Mouse (Mus musculus) limb, embryonic 14.5 days (tissue): ENCODE results near the gene Cul9. TPM values are rescaled to one million over a fixed set of nuclear protein-coding genes. Genes with fewer than 3 reads are reported as not detected.

Source experiments
- ATAC-seq: fragments of 200-750 bp; cut with Nextera tagmentation; 2 replicates; pipeline ENCODE4 v1.8.0; 2017; ENCODE audit warnings: low read depth, moderate number of reproducible peaks, moderate TSS enrichment; ENCODE audit not compliant: low FRiP score
- DNase-seq: peaks from one replicate; pipeline ENCODE4 v3.0.0-alpha.2; 2015; ENCODE audit warnings: low spot score
- H3K27ac ChIP-seq: fragments of 300-500 bp; sonication (generic); replicated peaks from 2 replicates; pipeline ENCODE4 v1.5.1; 2014; ENCODE audit warnings: low read depth, mild to moderate bottlenecking, low read length, moderate library complexity, mixed read lengths
- H3K27me3 ChIP-seq: fragments of 300-500 bp; sonication (generic); 2 replicates; pipeline ENCODE4 v1.6.1; 2014; ENCODE audit warnings: low read length, mixed read lengths; ENCODE audit not compliant: control insufficient read depth, insufficient read depth
- H3K36me3 ChIP-seq: fragments of 300-500 bp; sonication (generic); 2 replicates; pipeline ENCODE4 v1.6.1; 2014; ENCODE audit warnings: mild to moderate bottlenecking, low read length, moderate library complexity, mixed read lengths; ENCODE audit not compliant: control insufficient read depth, insufficient read depth
- H3K4me1 ChIP-seq: fragments of 300-500 bp; sonication (generic); 2 replicates; pipeline ENCODE4 v1.6.1; 2014; ENCODE audit warnings: antibody characterized with exemption, low read length, mixed read lengths; ENCODE audit not compliant: control insufficient read depth, insufficient read depth
- H3K4me2 ChIP-seq: fragments of 300-500 bp; sonication (generic); replicated peaks from 2 replicates; pipeline ENCODE4 v1.6.1; 2014; ENCODE audit warnings: low read depth, mild to moderate bottlenecking, low read length, moderate library complexity; ENCODE audit not compliant: severe bottlenecking
- H3K4me3 ChIP-seq: fragments of 300-500 bp; sonication (generic); replicated peaks from 2 replicates; pipeline ENCODE4 v1.5.1; 2014; ENCODE audit warnings: low read length
- H3K9ac ChIP-seq: fragments of 300-500 bp; sonication (generic); 2 replicates; pipeline ENCODE4 v1.6.1; 2014; ENCODE audit warnings: mild to moderate bottlenecking, low read depth, low read length, moderate library complexity; ENCODE audit not compliant: severe bottlenecking
- H3K9me3 ChIP-seq: fragments of 300-500 bp; sonication (generic); 2 replicates; pipeline ENCODE4 v1.6.1; 2016; ENCODE audit warnings: low read length; ENCODE audit not compliant: control insufficient read depth
- POLR2A ChIP-seq: fragments of 200-500 bp; IDR thresholded peaks from 2 replicates; pipeline ENCODE4 v1.8.0; 2012; ENCODE audit warnings: inconsistent platforms, mild to moderate bottlenecking, moderate library complexity, borderline replicate concordance; ENCODE audit not compliant: insufficient read depth, insufficient read length; ENCODE audit errors: extremely low read depth
- WGBS: fragments of 180-500 bp; shearing (Covaris S2); extraction: QIAGEN DNeasy Blood & Tissue Kit; methylation state at CpG from one replicate; pipeline ENCODE4 v1.1.7; 2014; 5-methylcytosine and 5-hydroxymethylcytosine counted together
- polyA plus RNA-seq, 2 experiments: library from polyadenylated mRNA; depleted of rRNA in 1 of 2; stranded (reverse) in 1 of 2; unstranded in 1 of 2; fragments of >200 nt; fragmentation: Nextera tagmentation in 1 of 2; extraction: Ambion mirVana in 1 of 2; gene quantifications; 2 replicates each; pipeline versions ENCODE4 v1.2.1 to v1.2.3; 2012 to 2014

Gene Cul9
- polyA plus RNA-seq, 2 experiments: 6.9 to 21.1 TPM

DNA sequence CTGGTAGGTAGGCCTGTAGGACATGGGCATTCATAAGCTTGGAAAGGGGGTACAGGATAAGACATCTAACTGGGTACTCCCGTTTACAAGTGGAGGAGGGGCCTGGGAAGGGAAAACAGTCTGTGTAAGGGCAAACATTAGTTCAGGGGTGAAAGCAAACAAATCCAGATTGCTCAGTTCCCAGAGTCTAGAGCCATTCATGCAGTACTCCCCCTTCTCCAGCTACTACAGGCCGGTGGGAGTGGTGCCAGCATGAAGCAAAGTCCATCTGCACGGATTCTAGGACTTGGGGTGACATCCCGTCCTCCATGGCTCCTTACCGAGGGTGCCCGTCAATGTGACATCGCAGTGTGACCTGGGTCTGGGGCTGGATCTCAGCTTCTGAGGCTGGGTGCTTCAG is 44.3 kb upstream of the Cul9 start:
- ATAC-seq: no peak
- Histone ChIP-seq H3K9ac (no peak overlapping the region), H3K4me1 (peaks cover 16% of the 10 kb centered on the region), H3K9me3 (no peaks in the 10 kb centered on the region), H3K27me3 (no peaks in the 10 kb centered on the region), H3K27ac (no peak overlapping the region), H3K4me3 (no peak overlapping the region), H3K36me3 (peaks cover 54% of the 10 kb centered on the region), H3K4me2 (no peak overlapping the region)
- DNase-seq: no peak
- 95% methylated on average over 7 of the region's 7 CpGs for WGBS
- no peak for TF ChIP-seq POLR2A

DNA sequence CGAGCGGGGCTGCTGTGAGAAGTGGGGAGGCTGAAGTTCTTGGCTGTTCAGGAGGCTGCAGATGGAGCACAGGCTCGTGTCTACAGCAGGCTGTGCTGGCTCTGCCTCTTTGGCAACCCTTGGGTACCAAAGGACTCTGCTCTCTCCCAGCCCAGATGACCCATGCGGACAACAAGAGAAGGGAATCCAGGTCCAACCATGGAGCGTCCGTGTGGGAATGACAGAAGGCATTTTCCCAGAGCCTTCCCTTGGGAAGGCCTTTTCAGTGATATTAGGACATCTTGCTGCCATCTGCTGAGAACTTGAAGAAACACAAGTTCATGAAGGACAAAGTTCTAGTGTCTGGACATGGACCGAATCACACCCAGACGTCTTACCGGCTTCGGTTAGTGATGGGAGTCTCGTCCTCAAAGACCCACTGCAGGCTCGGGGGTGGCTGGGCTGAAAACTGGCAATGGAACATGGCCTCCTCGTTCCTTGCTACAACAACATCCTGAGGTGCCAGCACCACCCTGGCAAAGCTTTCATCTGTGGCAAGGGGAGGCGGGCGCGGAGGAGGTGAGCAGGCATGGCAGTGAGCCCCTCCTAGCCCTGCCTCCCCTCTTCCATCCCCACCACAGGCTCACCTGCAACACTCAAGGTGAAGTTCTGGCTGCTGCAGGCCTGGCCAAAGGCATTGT is 43.6 kb upstream of the Cul9 start:
- Histone ChIP-seq H3K9ac (no peak overlapping the region), H3K9me3 (no peaks in the 10 kb centered on the region), H3K36me3 (peaks cover 61% of the 10 kb centered on the region), H3K27me3 (no peaks in the 10 kb centered on the region), H3K4me1 (peaks cover 9% of the 10 kb centered on the region), H3K27ac (no peak overlapping the region), H3K4me3 (no peak overlapping the region), H3K4me2 (no peak overlapping the region)
- no peak for TF ChIP-seq POLR2A
- ATAC-seq (no peak), DNase-seq (no peak)
- 88% methylated on average over 16 of the region's 16 CpGs for WGBS

DNA sequence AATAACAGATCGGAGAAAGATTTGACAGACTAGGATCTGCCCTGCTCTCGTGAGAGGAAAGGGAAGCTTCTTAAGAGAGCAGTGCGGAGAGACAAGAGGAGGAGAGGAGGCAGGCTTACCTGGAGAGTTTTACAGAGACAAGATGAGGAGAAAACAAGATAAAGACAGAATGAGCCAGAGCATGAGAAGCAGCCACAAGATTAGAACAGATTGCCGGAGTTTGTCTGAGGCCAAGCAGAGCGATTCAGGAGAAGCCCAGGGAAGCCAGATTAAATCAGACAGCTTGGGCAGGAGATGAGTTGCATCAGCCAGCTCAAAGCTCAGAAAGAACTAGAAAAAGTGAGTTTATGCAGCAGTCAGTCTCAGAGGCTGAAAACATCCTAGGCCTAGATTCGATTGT is 42.7 kb upstream of the Cul9 start:
- 97% methylated on average over 6 of the region's 6 CpGs for WGBS
- no peak for TF ChIP-seq POLR2A
- ATAC-seq: no peak

DNA sequence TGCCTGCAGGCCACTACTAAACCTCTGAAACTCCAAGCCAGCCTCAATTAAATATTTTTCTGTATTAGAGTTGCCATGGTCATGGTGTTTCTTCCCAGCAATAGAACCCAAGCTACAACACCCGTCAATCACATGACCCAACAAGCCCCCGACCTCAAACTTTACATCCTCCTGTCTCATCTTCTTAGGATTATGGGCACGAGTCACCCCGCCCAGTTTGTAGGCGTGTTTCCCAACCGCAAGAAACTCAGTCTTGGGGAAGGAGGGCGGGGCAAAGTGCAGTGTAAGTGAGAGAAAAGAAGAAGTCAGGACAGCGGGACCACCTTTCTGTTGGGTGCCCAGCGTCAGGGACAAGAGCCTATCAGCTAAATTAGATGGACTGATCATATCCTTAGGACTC is 42.0 kb upstream of the Cul9 start:
- H3K4me2 ChIP-seq: no peak overlapping the region
- 85% methylated on average over 9 of the region's 9 CpGs for WGBS
- no peaks in the 10 kb centered on the region for H3K4me1 ChIP-seq
- DNase-seq (no peak), ATAC-seq (no peak)
- TF ChIP-seq POLR2A: no peak
- no peaks in the 10 kb centered on the region for H3K9me3 ChIP-seq
- no peak overlapping the region for H3K4me3 ChIP-seq
- no peak overlapping the region for H3K27ac ChIP-seq
- H3K36me3 ChIP-seq: peaks cover 67% of the 10 kb centered on the region
- H3K9ac ChIP-seq: no peak overlapping the region
- H3K27me3 ChIP-seq: no peaks in the 10 kb centered on the region

More for the DNA sequence above, 42.7 kb upstream of the Cul9 start:
- no peak overlapping the region for H3K4me3 ChIP-seq
- H3K4me1 ChIP-seq: peaks cover 2% of the 10 kb centered on the region; the same call in 1 of the 2 replicates
- H3K9me3 ChIP-seq: no peaks in the 10 kb centered on the region
- DNase-seq: no peak
- H3K9ac ChIP-seq: no peak overlapping the region
- H3K27ac ChIP-seq: no peak overlapping the region
- peaks cover 66% of the 10 kb centered on the region for H3K36me3 ChIP-seq
- H3K4me2 ChIP-seq: no peak overlapping the region
- H3K27me3 ChIP-seq: no peaks in the 10 kb centered on the region

DNA sequence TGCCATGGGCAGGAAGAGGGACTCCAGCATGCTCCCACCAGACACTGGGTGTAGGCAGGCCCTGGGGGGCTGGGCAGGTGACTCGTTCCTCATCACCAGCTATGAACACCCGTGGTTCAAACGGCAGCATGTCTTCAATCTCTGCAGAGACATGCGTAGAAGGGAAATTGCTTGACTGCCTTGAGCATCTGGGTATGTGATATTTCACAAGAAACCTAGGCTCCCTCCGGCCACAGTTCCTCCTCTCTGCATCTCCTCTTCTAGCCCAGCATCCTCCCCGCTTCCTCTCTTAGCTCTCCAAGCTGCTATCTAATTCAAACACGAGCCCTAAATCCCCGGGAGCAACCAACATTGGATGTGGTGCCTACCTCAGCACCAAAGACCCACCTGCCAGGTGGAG is 40.1 kb upstream of the Cul9 start:
- Histone ChIP-seq H3K4me2 (no peak overlapping the region), H3K27me3 (no peaks in the 10 kb centered on the region), H3K27ac (no peak overlapping the region), H3K4me3 (no peak overlapping the region), H3K36me3 (peaks cover 82% of the 10 kb centered on the region), H3K9me3 (no peaks in the 10 kb centered on the region), H3K9ac (no peak overlapping the region), H3K4me1 (no peaks in the 10 kb centered on the region)
- 89% methylated on average over 8 of the region's 8 CpGs for WGBS
- ATAC-seq: no peak
- no peak for DNase-seq
- TF ChIP-seq POLR2A: no peak
